ENCODE assay signal across 10 mouse cellular contexts in genomic region chr9:97570881-97571280, GRCm38 (mm10).
DNase-seq lines count a peak whose midpoint lies in the region; ATAC-seq lines count a peak whose summit lies in the region.
"Had no signal": no experiment of that assay in that cellular context is flagged by ENCODE, and none has a peak within 500 bp of the region (broad histone marks: within the 10 kb centered on the region; RNA-seq: fewer than 3 reads in every experiment).

No protein-coding gene starts in this region.

- no peak overlapping the region for H3K9ac ChIP-seq in kidney, embryonic 15.5 days
- no peak overlapping the region for H3K9ac ChIP-seq in hindbrain, embryonic 16.5 days (ENCODE audit: low read depth, low read length)
- H3K9ac ChIP-seq: embryonic facial prominence, embryonic 13.5 days; limb, embryonic 12.5 days had no signal

- no peak overlapping the region for H3K27ac ChIP-seq in kidney, embryonic 15.5 days
- H3K27ac ChIP-seq in hindbrain, embryonic 16.5 days (ENCODE audit: low read depth, low read length) = no peak overlapping the region
- H3K27ac ChIP-seq: embryonic facial prominence, embryonic 13.5 days; limb, embryonic 12.5 days had no signal

- no peaks in the 10 kb centered on the region for H3K36me3 ChIP-seq in kidney, embryonic 15.5 days
- H3K36me3 ChIP-seq in hindbrain, embryonic 16.5 days (ENCODE audit: control insufficient read depth, insufficient read depth, low read length) = no peaks in the 10 kb centered on the region
- H3K36me3 ChIP-seq: embryonic facial prominence, embryonic 13.5 days; limb, embryonic 12.5 days had no signal

- H3K27me3 ChIP-seq in kidney, embryonic 15.5 days = no peaks in the 10 kb centered on the region
- no peaks in the 10 kb centered on the region for H3K27me3 ChIP-seq in hindbrain, embryonic 16.5 days (replicated peaks; ENCODE audit: control insufficient read depth, insufficient read depth, low read length)
- H3K27me3 ChIP-seq: embryonic facial prominence, embryonic 13.5 days; limb, embryonic 12.5 days had no signal

- no peak overlapping the region for H3K4me2 ChIP-seq in kidney, embryonic 15.5 days
- H3K4me2 ChIP-seq in hindbrain, embryonic 16.5 days (ENCODE audit: low read length) = no peak overlapping the region
- H3K4me2 ChIP-seq: embryonic facial prominence, embryonic 13.5 days; limb, embryonic 12.5 days had no signal

- no peak overlapping the region for H3K4me3 ChIP-seq in kidney, embryonic 15.5 days (replicated peaks)
- no peak overlapping the region for H3K4me3 ChIP-seq in hindbrain, embryonic 16.5 days (ENCODE audit: low read length)
- H3K4me3 ChIP-seq: embryonic facial prominence, embryonic 13.5 days; limb, embryonic 12.5 days had no signal

- DNase-seq in cerebellum, postnatal 10 days = peak; percentile 64 to 67
- DNase-seq in kidney, postnatal 10 days = peak; percentile 26
- DNase-seq in layer of hippocampus, adult 11-12 months (ENCODE audit: low spot score) = peak; percentile 75
- DNase-seq in right cerebral cortex, adult 2 months (ENCODE audit: low spot score in 2 of 2) = peak; percentile 52 to 68
- DNase-seq in spleen, postnatal 36 days (ENCODE audit: low spot score in 2 of 2) = no peak

- H3K4me1 ChIP-seq in kidney, embryonic 15.5 days = no peaks in the 10 kb centered on the region
- no peaks in the 10 kb centered on the region for H3K4me1 ChIP-seq in hindbrain, embryonic 16.5 days (ENCODE audit: control insufficient read depth, insufficient read depth, low read depth, low read length)
- H3K4me1 ChIP-seq: embryonic facial prominence, embryonic 13.5 days; limb, embryonic 12.5 days had no signal

- no peak for ATAC-seq in cerebellum, adult (ENCODE audit: insufficient number of reproducible peaks, low FRiP score, low TSS enrichment)
- no peak for ATAC-seq in kidney, embryonic 15.5 days (replicated peaks; ENCODE audit: low FRiP score)
- ATAC-seq in hindbrain, embryonic 16.5 days = no peak

- 71% methylated on average over 7 of the region's 7 CpGs for WGBS in kidney, embryonic 15.5 days
- 55% methylated on average over 7 of the region's 7 CpGs for WGBS in hindbrain, embryonic 16.5 days

- no peaks in the 10 kb centered on the region for H3K9me3 ChIP-seq in kidney, embryonic 15.5 days (replicated peaks)
- H3K9me3 ChIP-seq in hindbrain, embryonic 16.5 days (ENCODE audit: control insufficient read depth, low read length) = no peaks in the 10 kb centered on the region
- H3K9me3 ChIP-seq: embryonic facial prominence, embryonic 13.5 days; limb, embryonic 12.5 days had no signal

Comparison
In these comparisons a context has a peak if more than half of its experiments do, and no peak if none do; other contexts are left out.
1. DNase-seq: peak in cerebellum, postnatal 10 days (2 of 2), kidney, postnatal 10 days (single experiment), layer of hippocampus, adult 11-12 months (single experiment) and right cerebral cortex, adult 2 months (2 of 2); none in spleen, postnatal 36 days (0 of 2).